Mouse (Mus musculus): ENCODE results near the gene Tas1r1. TPM values are rescaled to one million over a fixed set of nuclear protein-coding genes. Genes with fewer than 3 reads are reported as not detected.

Tas1r1 gene
- total and polyA plus RNA-seq, 3 experiments: 0.12 to 0.21 TPM; not detected in 1

- peaks cover 0 to 3% of the 10 kb centered on the region in 2 experiments; a peak in 1 of 4 replicates for H3K36me3 ChIP-seq (ENCODE audit: control insufficient read depth in 1 of 2, insufficient read depth in 2 of 2, low read length in 2 of 2)
- H3K4me1 ChIP-seq (ENCODE audit: control insufficient read depth in 1 of 2, insufficient read depth in 2 of 2, low read length in 2 of 2): peaks cover 0 to 5% of the 10 kb centered on the region in 2 experiments; a peak in 3 of 4 replicates
- H3K4me3 ChIP-seq (ENCODE audit: control insufficient read depth in 1 of 2, insufficient read depth in 1 of 2, low read depth in 2 of 2, low read length in 2 of 2): peak within 1 kb of the TSS; percentile 76 to 89
- 0 out of 2 replicates have a peak, but pooled peaks have one; percentile 10 for TF ChIP-seq TCF12 (IDR thresholded peaks at IDR 0.05; ENCODE audit: low read depth, low read length)
- no peak for TF ChIP-seq SMC3 (IDR thresholded peaks at IDR 0.05; ENCODE audit: low read depth, low read length)
- TF ChIP-seq POLR2A (IDR thresholded peaks at IDR 0.05; ENCODE audit: control insufficient read depth in 1 of 2, insufficient read depth in 1 of 2, low read depth in 1 of 2, low read length in 2 of 2, poor library complexity in 1 of 2): peak; percentile 33 to 58; a peak in 1 of 4 replicates
- TF ChIP-seq NRF1 (IDR thresholded peaks at IDR 0.05; ENCODE audit: insufficient read depth, low read depth, low read length, poor library complexity, severe bottlenecking): peak; percentile 57
- TF ChIP-seq JUND (IDR thresholded peaks at IDR 0.05; ENCODE audit: low read depth, low read length): no peak
- no peak for TF ChIP-seq ZNF384 (IDR thresholded peaks at IDR 0.05; ENCODE audit: low read depth, low read length)
- peak; percentile 83 for TF ChIP-seq MAZ (IDR thresholded peaks at IDR 0.05; ENCODE audit: low read depth, low read length)
- TF ChIP-seq MXI1 (IDR thresholded peaks at IDR 0.05; ENCODE audit: low read depth, low read length): peak; percentile 33; the same call in 1 of the 2 replicates
- peak; percentile 88 for TF ChIP-seq HCFC1 (IDR thresholded peaks at IDR 0.05; ENCODE audit: low read depth, low read length)
- peak; percentile 74; the same call in 1 of the 2 replicates for TF ChIP-seq SIN3A (IDR thresholded peaks at IDR 0.05; ENCODE audit: low read length)
- TF ChIP-seq NELFE (IDR thresholded peaks at IDR 0.05; ENCODE audit: low read depth, low read length): peak; percentile 58
- H3K9ac ChIP-seq (ENCODE audit: control insufficient read depth, low read depth, low read length, poor library complexity, severe bottlenecking): peak within 1 kb of the TSS; percentile 81
- peaks cover 7% of the 10 kb centered on the region; the same call in 1 of the 2 replicates for H3K79me2 ChIP-seq (ENCODE audit: control insufficient read depth, insufficient read depth, low read length, poor library complexity)
- peak; percentile 86 for DNase-seq (ENCODE audit: low read depth, low spot score)
- H3K27ac ChIP-seq (ENCODE audit: control insufficient read depth, low read depth, low read length): no peak within 1 kb of the TSS; the same call in 1 of the 2 replicates
- no peaks in the 10 kb centered on the region for H3K9me3 ChIP-seq (replicated peaks; ENCODE audit: insufficient read depth, low read length)
- no peaks in the 10 kb centered on the region for H3K27me3 ChIP-seq (ENCODE audit: control insufficient read depth in 1 of 2, insufficient read depth in 2 of 2, low read length in 2 of 2)
Measured at GRCm38 (mm10) chr4:151988342-151989109, 49.8 kb downstream of the Tas1r1 start, which contains the start of gene Thap3. Gene Thap3, minus strand, starts transcription at chr4:151988997.

- Histone ChIP-seq H3K4me3 (ENCODE audit: control insufficient read depth in 1 of 2, insufficient read depth in 1 of 2, low read depth in 2 of 2, low read length in 2 of 2) (peak overlapping the region; percentile 76 to 89), H3K36me3 (ENCODE audit: control insufficient read depth in 1 of 2, insufficient read depth in 2 of 2, low read length in 2 of 2) (peaks cover 0 to 3% of the 10 kb centered on the region in 2 experiments; a peak in 1 of 4 replicates), H3K27ac (ENCODE audit: control insufficient read depth, low read depth, low read length) (no peak overlapping the region)
Measured at GRCm38 (mm10) chr4:151988014-151988341, 50.4 kb downstream of the Tas1r1 start.

GRCm38 (mm10) chr4:151986650-151987049 is 51.7 kb downstream of the Tas1r1 start:
- no peak for DNase-seq (ENCODE audit: low read depth, low spot score)
- Histone ChIP-seq H3K4me3 (ENCODE audit: control insufficient read depth in 1 of 2, insufficient read depth in 1 of 2, low read depth in 2 of 2, low read length in 2 of 2) (no peak overlapping the region), H3K36me3 (ENCODE audit: control insufficient read depth in 1 of 2, insufficient read depth in 2 of 2, low read length in 2 of 2) (peaks cover 0 to 3% of the 10 kb centered on the region in 2 experiments; a peak in 1 of 4 replicates), H3K4me1 (ENCODE audit: control insufficient read depth in 1 of 2, insufficient read depth in 2 of 2, low read length in 2 of 2) (peaks cover 0 to 5% of the 10 kb centered on the region in 2 experiments; a peak in 3 of 4 replicates), H3K9ac (ENCODE audit: control insufficient read depth, low read depth, low read length, poor library complexity, severe bottlenecking) (no peak overlapping the region), H3K9me3 (replicated peaks; ENCODE audit: insufficient read depth, low read length) (no peaks in the 10 kb centered on the region), H3K79me2 (ENCODE audit: control insufficient read depth, insufficient read depth, low read length, poor library complexity) (peaks cover 7% of the 10 kb centered on the region; the same call in 1 of the 2 replicates), H3K27ac (ENCODE audit: control insufficient read depth, low read depth, low read length) (no peak overlapping the region), H3K27me3 (ENCODE audit: control insufficient read depth in 1 of 2, insufficient read depth in 2 of 2, low read length in 2 of 2) (no peaks in the 10 kb centered on the region)
- TF ChIP-seq CHD1 (IDR thresholded peaks at IDR 0.05; ENCODE audit: low read depth, low read length) (no peak), TAL1 (IDR thresholded peaks at IDR 0.05; ENCODE audit: low read length) (no peak), CHD2 (IDR thresholded peaks at IDR 0.05; ENCODE audit: low read length) (no peak)

More at GRCm38 (mm10) chr4:151988014-151988341, 50.4 kb downstream of the Tas1r1 start:
- H3K27me3 ChIP-seq (ENCODE audit: control insufficient read depth in 1 of 2, insufficient read depth in 2 of 2, low read length in 2 of 2): no peaks in the 10 kb centered on the region
- peak overlapping the region; percentile 81 for H3K9ac ChIP-seq (ENCODE audit: control insufficient read depth, low read depth, low read length, poor library complexity, severe bottlenecking)
- H3K9me3 ChIP-seq (replicated peaks; ENCODE audit: insufficient read depth, low read length): no peaks in the 10 kb centered on the region
- 0 out of 2 replicates have a peak, but pooled peaks have one; percentile 62 for TF ChIP-seq UBTF (IDR thresholded peaks at IDR 0.05; ENCODE audit: borderline replicate concordance, insufficient read depth, low read depth, low read length)
- TF ChIP-seq SMC3 (IDR thresholded peaks at IDR 0.05; ENCODE audit: low read depth, low read length): no peak
- H3K79me2 ChIP-seq (ENCODE audit: control insufficient read depth, insufficient read depth, low read length, poor library complexity): peaks cover 7% of the 10 kb centered on the region; the same call in 1 of the 2 replicates
- DNase-seq (ENCODE audit: low read depth, low spot score): no peak
- peaks cover 0 to 5% of the 10 kb centered on the region in 2 experiments; a peak in 3 of 4 replicates for H3K4me1 ChIP-seq (ENCODE audit: control insufficient read depth in 1 of 2, insufficient read depth in 2 of 2, low read length in 2 of 2)
